Mouse (Mus musculus) megakaryocyte, embryonic 14.5 days (primary cell): Measurements from ENCODE around the gene Oosp3.

ENCODE experiments used
- FLI1 ChIP-seq: IDR thresholded peaks from 2 replicates; pipeline ENCODE4 v1.6.1; 2012; ENCODE audit warnings: low read length, inconsistent platforms, mixed read lengths
- GATA1 ChIP-seq: IDR thresholded peaks from 3 replicates; pipeline ENCODE4 v1.6.1; 2012; ENCODE audit warnings: mixed read lengths, low read length, inconsistent platforms, borderline replicate concordance

DNA sequence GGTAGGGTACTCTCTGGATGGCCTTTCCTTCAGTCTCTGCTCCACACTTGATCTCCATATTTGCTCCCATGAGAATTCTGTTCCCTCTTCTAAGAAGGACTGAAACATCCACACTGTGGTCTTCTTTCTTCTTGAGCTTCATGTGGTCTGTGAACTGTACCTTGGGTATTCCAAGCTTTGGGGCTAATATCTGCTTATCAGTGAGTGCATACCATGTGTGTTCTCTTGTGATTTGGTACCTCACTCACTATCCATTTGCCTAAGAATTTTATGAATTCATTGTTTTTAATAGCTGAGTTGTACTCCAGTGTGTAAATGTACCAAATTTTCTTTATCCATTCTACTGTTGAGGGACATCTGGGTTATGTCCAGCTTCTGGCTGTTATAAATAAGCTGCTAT lies 35.3 kb upstream of the Oosp3 start:
- TF ChIP-seq GATA1 (no peak), FLI1 (no peak)
